Mouse (Mus musculus) heart, postnatal 0 days (tissue): ENCODE results near the gene F10. TPM values are rescaled to one million over a fixed set of nuclear protein-coding genes. Genes with fewer than 3 reads are reported as not detected.
"Not testable (repeated sequence)": the region's sequence is repeated elsewhere in the genome, so short reads cannot be mapped to it uniquely, and the experiment has no call there.

Source experiments
- ATAC-seq: fragments of 200-750 bp; cut with Nextera tagmentation; 2 replicates; pipeline ENCODE4 v1.8.0; 2017; ENCODE audit warnings: low read depth, moderate number of reproducible peaks, moderate library complexity; ENCODE audit not compliant: insufficient read depth
- DNase-seq: peaks from one replicate; pipeline ENCODE4 v3.0.0-alpha.2; 2016; ENCODE audit warnings: low spot score
- H3K27ac ChIP-seq: fragments of 300-500 bp; sonication (generic); 2 replicates; pipeline ENCODE4 v1.5.1; 2014; ENCODE audit warnings: low read depth, mild to moderate bottlenecking
- H3K27me3 ChIP-seq: fragments of 300-500 bp; sonication (generic); 2 replicates; pipeline ENCODE4 v1.6.1; 2014; ENCODE audit warnings: low read length, mixed read lengths; ENCODE audit not compliant: control insufficient read depth, insufficient read depth
- H3K36me3 ChIP-seq: fragments of 300-500 bp; sonication (generic); replicated peaks from 2 replicates; pipeline ENCODE4 v1.6.1; 2014; ENCODE audit warnings: low read length, mixed read lengths; ENCODE audit not compliant: control insufficient read depth, insufficient read depth
- H3K4me1 ChIP-seq: fragments of 300-500 bp; sonication (generic); 2 replicates; pipeline ENCODE4 v1.6.1; 2014; ENCODE audit warnings: antibody characterized with exemption; ENCODE audit not compliant: control insufficient read depth, insufficient read depth
- H3K4me2 ChIP-seq: fragments of 300-500 bp; sonication (generic); 2 replicates; pipeline ENCODE4 v1.6.1; 2014; ENCODE audit warnings: low read depth, mild to moderate bottlenecking, low read length, moderate library complexity
- H3K4me3 ChIP-seq: fragments of 300-500 bp; sonication (generic); 2 replicates; pipeline ENCODE4 v1.5.1; 2014; ENCODE audit warnings: low read depth, low read length
- H3K9ac ChIP-seq: fragments of 300-500 bp; sonication (generic); replicated peaks from 2 replicates; pipeline ENCODE4 v1.6.1; 2014; ENCODE audit warnings: low read depth, low read length, mixed read lengths
- H3K9me3 ChIP-seq: fragments of 300-500 bp; sonication (generic); replicated peaks from 2 replicates; pipeline ENCODE4 v1.6.1; 2016; ENCODE audit warnings: low read length; ENCODE audit not compliant: control insufficient read depth
- CTCF ChIP-seq: IDR thresholded peaks from 2 replicates; pipeline ENCODE4 v1.5.1; 2016; ENCODE audit warnings: antibody characterized with exemption, control low read depth, low read depth
- EP300 ChIP-seq: IDR thresholded peaks from 2 replicates; pipeline ENCODE4 v1.6.1; 2016; ENCODE audit warnings: antibody characterized with exemption, low read depth
- WGBS: fragments of 180-500 bp; shearing (Covaris S2); extraction: QIAGEN DNeasy Blood & Tissue Kit; methylation state at CpG from one replicate; pipeline ENCODE4 v1.1.7; 2014; 5-methylcytosine and 5-hydroxymethylcytosine counted together
- polyA plus RNA-seq: library from polyadenylated mRNA; unstranded; fragments of >200 nt; fragmentation: Nextera tagmentation; extraction: Ambion mirVana; gene quantifications from 2 replicates; pipeline ENCODE4 v1.2.1, GENCODE M21; 2015
- total RNA-seq: library from RNA; depleted of rRNA; stranded (reverse); fragments of >200 nt; gene quantifications from 2 replicates; pipeline ENCODE4 v1.2.3, GENCODE M21; 2014; ENCODE audit warnings: low replicate concordance

F10 gene
- total and polyA plus RNA-seq, 2 experiments from 2014 or later = 0.19 to 0.22 TPM

DNA sequence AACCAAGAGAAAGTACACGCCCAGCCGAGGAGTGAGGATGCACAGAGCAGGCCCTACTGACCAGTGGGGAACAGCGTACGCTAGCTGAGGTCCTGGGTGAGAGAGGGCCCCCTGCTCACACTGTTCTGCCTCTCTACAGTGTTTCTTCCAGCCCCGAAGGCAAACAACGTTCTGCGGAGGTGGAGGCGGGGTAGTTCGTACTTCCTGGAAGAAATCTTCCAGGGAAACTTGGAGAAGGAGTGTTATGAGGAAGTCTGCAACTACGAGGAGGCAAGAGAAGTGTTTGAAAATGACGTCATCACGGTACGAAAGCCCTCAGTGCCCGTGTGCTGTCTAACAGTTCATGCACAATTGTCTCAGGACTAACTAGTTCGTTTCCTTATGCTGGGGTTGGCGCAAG lies 26.0 kb downstream of the F10 start:
- no peaks in the 10 kb centered on the region for H3K4me1 ChIP-seq
- DNase-seq (no peak), ATAC-seq (no peak)
- no peaks in the 10 kb centered on the region for H3K9me3 ChIP-seq
- no peak overlapping the region for H3K9ac ChIP-seq
- no peak overlapping the region for H3K27ac ChIP-seq
- H3K36me3 ChIP-seq = no peaks in the 10 kb centered on the region
- H3K4me3 ChIP-seq = no peak overlapping the region
- no peaks in the 10 kb centered on the region for H3K27me3 ChIP-seq
- no peak for TF ChIP-seq CTCF
- no peak for TF ChIP-seq EP300
- no peak overlapping the region for H3K4me2 ChIP-seq
- WGBS = 70% methylated on average over 16 of the region's 16 CpGs

DNA sequence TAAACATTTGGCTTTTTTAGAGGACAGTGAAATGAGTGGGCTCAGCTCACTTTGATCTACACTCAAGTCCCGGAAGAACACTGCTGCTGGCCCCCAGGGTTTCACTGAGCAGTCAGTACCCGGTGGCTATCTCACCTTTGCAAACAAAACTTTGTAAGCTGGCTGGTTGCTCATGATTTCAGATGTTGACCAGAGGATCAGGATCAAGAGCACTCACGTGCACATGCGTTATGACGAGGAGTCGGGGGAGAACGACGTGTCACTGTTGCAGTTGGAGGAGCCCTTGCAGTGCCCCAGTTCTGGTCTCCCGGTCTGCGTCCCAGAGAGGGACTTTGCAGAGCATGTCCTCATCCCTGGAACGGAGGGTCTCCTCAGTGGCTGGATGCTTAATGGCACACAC lies 36.1 kb downstream of the F10 start:
- H3K36me3 ChIP-seq = peaks cover 39% of the 10 kb centered on the region
- WGBS = 87% methylated on average over 11 of the region's 11 CpGs

DNA sequence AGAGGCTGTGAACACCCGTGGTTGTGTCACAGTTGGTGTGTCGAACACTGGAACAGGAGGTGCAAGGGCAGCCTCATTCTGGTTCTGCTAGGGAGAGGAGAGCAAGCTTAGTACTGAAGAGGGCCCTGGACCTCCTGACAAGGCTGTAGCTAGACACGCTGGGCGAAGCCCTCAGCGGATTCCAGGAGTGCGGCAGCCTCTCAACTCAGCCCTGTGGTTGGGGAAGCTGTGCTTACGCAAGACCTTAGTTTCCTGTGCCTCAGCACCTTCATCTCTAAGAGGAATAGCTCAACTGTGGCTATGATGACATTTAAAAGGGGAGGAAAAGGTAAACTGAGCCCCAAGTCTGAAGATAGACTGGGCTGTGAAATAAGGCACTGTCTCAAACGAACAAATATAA lies 37.9 kb downstream of the F10 start:
- no peak for TF ChIP-seq EP300
- TF ChIP-seq CTCF = no peak
- no peak overlapping the region for H3K9ac ChIP-seq
- H3K4me2 ChIP-seq = no peak overlapping the region
- ATAC-seq = no peak
- no peaks in the 10 kb centered on the region for H3K4me1 ChIP-seq
- no peak overlapping the region for H3K27ac ChIP-seq
- H3K36me3 ChIP-seq = peaks cover 57% of the 10 kb centered on the region
- no peaks in the 10 kb centered on the region for H3K9me3 ChIP-seq
- no peak overlapping the region for H3K4me3 ChIP-seq
- DNase-seq = no peak
- WGBS = 93% methylated on average over 8 of the region's 8 CpGs
- H3K27me3 ChIP-seq = no peaks in the 10 kb centered on the region

More for the DNA sequence above, 36.1 kb downstream of the F10 start:
- Histone ChIP-seq H3K4me3 (no peak overlapping the region), H3K9ac (no peak overlapping the region), H3K27ac (no peak overlapping the region), H3K27me3 (no peaks in the 10 kb centered on the region), H3K4me2 (no peak overlapping the region), H3K9me3 (no peaks in the 10 kb centered on the region), H3K4me1 (no peaks in the 10 kb centered on the region)
- ATAC-seq (no peak), DNase-seq (no peak)
- no peak for TF ChIP-seq CTCF
- TF ChIP-seq EP300 = no peak

DNA sequence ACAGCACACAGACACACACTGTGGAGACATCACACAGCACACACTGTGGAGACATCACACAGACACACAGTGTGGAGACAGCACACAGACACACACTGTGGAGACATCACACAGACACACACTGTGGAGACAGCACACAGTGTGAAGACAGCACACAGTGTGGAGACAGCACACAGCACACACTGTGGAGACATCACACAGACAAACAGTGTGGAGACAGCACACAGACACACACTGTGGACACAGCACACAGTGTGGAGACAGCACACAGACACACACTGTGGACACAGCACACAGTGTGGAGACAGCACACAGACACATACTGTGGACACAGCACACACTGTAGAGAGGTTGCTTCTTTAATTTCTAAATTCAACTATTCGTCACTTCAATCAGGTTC lies 38.5 kb downstream of the F10 start:
- not testable (repeated sequence) for ATAC-seq, H3K27ac ChIP-seq, H3K4me2 ChIP-seq, H3K9ac ChIP-seq, H3K4me1 ChIP-seq, H3K27me3 ChIP-seq, H3K9me3 ChIP-seq, H3K4me3 ChIP-seq, DNase-seq
- 97% methylated on average over 1 of the region's 1 CpGs for WGBS
- H3K36me3 ChIP-seq = peaks cover 63% of the 10 kb centered on the region

DNA sequence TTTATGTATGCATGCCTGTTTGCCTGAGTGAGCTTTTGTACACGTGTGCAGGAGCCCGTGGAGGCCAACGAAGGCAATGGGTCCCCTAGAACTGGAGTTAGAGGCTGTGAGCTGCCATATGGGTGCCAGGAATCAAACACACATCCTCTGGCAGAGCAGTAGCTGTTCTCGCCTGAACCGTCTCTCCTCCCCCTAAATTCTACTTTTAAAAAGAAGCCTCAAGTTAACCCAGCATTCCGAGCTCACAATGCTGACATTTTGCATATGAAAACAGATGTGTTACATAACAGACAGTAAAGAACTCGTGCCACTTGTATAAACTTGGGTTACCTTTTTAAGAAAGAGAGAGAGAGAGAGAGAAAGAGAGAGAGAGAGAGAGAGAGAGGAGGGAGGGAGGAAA lies 40.4 kb downstream of the F10 start:
- WGBS = 90% methylated on average over 7 of the region's 7 CpGs
- H3K9me3 ChIP-seq = no peaks in the 10 kb centered on the region
- H3K36me3 ChIP-seq = peaks cover 81% of the 10 kb centered on the region
- no peak overlapping the region for H3K4me3 ChIP-seq
- ATAC-seq (no peak), DNase-seq (no peak)
- no peaks in the 10 kb centered on the region for H3K27me3 ChIP-seq
- no peak overlapping the region for H3K9ac ChIP-seq
- no peak overlapping the region for H3K27ac ChIP-seq
- TF ChIP-seq CTCF (no peak), EP300 (no peak)
- H3K4me2 ChIP-seq = no peak overlapping the region
- H3K4me1 ChIP-seq = no peaks in the 10 kb centered on the region

DNA sequence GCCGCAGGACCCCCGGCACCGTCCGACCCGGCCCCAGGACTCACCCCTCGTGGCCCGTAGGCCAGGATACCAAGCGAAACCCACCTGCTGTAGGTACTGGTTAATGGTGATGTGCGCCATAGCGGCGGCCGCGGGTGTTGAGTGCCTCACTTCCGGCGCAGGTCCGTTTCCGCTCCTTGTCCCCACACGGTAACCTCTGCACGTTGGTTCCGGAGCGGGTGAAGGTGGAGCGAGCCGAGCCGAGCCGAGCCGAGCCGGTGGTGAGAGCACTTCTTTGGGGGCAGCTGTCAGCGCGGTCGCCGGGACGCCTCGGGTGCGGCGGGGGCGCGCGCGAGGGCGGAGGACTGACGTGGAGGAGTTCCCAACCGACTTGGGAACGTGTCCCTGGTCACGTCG lies 67.6 kb downstream of the F10 start:
- ATAC-seq (peak; percentile 74), DNase-seq (peak; percentile 82)
- H3K27ac ChIP-seq = peak overlapping the region; percentile 95
- no peaks in the 10 kb centered on the region for H3K9me3 ChIP-seq
- H3K4me3 ChIP-seq = peak overlapping the region; percentile 88
- H3K27me3 ChIP-seq = no peaks in the 10 kb centered on the region
- TF ChIP-seq CTCF = 0 out of 2 replicates have a peak, but pooled peaks have one; percentile 11
- no peak for TF ChIP-seq EP300
- H3K4me2 ChIP-seq = peak overlapping the region; percentile 88
- under 1% methylated on average over 45 of the region's 45 CpGs for WGBS
- peaks cover 23% of the 10 kb centered on the region for H3K4me1 ChIP-seq
- 0 out of 2 replicates have a peak, but pooled peaks cover 5% of the 10 kb centered on the region for H3K36me3 ChIP-seq
- peak overlapping the region; percentile 79 for H3K9ac ChIP-seq
